Comparison of ENCODE assay signal across 25 mouse cellular contexts in the genomic region with DNA sequence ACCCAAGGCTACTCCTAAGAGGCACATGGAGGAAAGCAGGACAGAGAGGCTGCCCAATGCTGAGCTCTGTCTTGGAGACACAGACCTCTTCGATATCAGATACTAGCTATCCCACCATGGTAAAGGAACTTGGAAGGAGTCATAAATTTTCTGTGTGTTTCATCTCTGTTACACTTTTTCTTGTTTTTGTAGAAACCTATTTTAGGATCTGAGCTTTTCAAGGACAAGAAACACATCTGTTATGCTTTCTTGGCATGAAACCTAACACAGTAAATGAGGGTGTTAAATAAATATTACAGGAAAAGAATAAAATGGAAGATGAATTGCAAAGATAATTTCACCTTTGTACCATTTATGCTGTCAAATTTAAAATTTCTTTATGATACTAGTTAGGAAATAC.
DNase-seq lines count a peak whose midpoint lies in the region; ATAC-seq and TF ChIP-seq lines count a peak whose summit lies in the region.
"Had no signal": no experiment of that assay in that cellular context is flagged by ENCODE, and none has a peak within 500 bp of the region (broad histone marks: within the 10 kb centered on the region; RNA-seq: fewer than 3 reads in every experiment).

No protein-coding gene starts in this region.

- H3K9ac ChIP-seq in kidney, postnatal 0 days (ENCODE audit: low read depth, low read length) = no peak overlapping the region
- H3K9ac ChIP-seq: embryonic facial prominence, embryonic 12.5 days; forebrain, embryonic 13.5 days; forebrain, embryonic 15.5 days had no signal

- H3K9me3 ChIP-seq in kidney, postnatal 0 days (replicated peaks; ENCODE audit: low read length) = no peaks in the 10 kb centered on the region
- H3K9me3 ChIP-seq: embryonic facial prominence, embryonic 10.5 days; embryonic facial prominence, embryonic 12.5 days; forebrain, embryonic 13.5 days; forebrain, embryonic 15.5 days; G1E had no signal

- no peaks in the 10 kb centered on the region for H3K4me1 ChIP-seq in kidney, postnatal 0 days (replicated peaks; ENCODE audit: insufficient read depth, low read length)
- H3K4me1 ChIP-seq: embryonic facial prominence, embryonic 10.5 days; embryonic facial prominence, embryonic 12.5 days; forebrain, embryonic 13.5 days; forebrain, embryonic 15.5 days had no signal

- H3K36me3 ChIP-seq in kidney, postnatal 0 days (ENCODE audit: insufficient read depth, low read length) = no peaks in the 10 kb centered on the region
- H3K36me3 ChIP-seq: embryonic facial prominence, embryonic 10.5 days; embryonic facial prominence, embryonic 12.5 days; forebrain, embryonic 15.5 days; G1E had no signal

- H3K27me3 ChIP-seq in kidney, postnatal 0 days (ENCODE audit: insufficient read depth, low read length) = no peaks in the 10 kb centered on the region
- H3K27me3 ChIP-seq: CH12.LX; embryonic facial prominence, embryonic 12.5 days; forebrain, embryonic 13.5 days; forebrain, embryonic 15.5 days had no signal

- WGBS in kidney, postnatal 0 days = 59% methylated on average over 1 of the region's 1 CpGs

- ATAC-seq in frontal cortex, adult (ENCODE audit: low TSS enrichment) = peak; percentile 93
- ATAC-seq in kidney, postnatal 0 days (replicated peaks; ENCODE audit: low FRiP score, low read depth) = no peak
- ATAC-seq: activated CD4-positive, CD25-positive, alpha-beta regulatory T cell, adult 4 months; CD4-positive, CD25-positive, alpha-beta regulatory T cell, adult 4 months; forebrain, embryonic 13.5 days; forebrain, embryonic 15.5 days; Patski had no signal

- no peak overlapping the region for H3K4me3 ChIP-seq in kidney, postnatal 0 days (replicated peaks; ENCODE audit: low read depth, low read length)
- H3K4me3 ChIP-seq: embryonic facial prominence, embryonic 10.5 days; embryonic facial prominence, embryonic 12.5 days; forebrain, embryonic 13.5 days; forebrain, embryonic 15.5 days had no signal

- intact Hi-C loops in heart, postnatal 36 days (cut with DNase I) = no loop called here

- DNase-seq in frontal cortex, postnatal 10 days (ENCODE audit: low spot score in 2 of 2) = no peak
- DNase-seq in kidney, postnatal 0 days (ENCODE audit: low spot score) = peak; percentile 8
- no peak for DNase-seq in kidney, postnatal 25 days
- DNase-seq in right cerebral cortex, postnatal 25 days = peak; percentile 10
- DNase-seq in right cerebral cortex, postnatal 36 days (ENCODE audit: low spot score in 2 of 2) = no peak
- DNase-seq in heart, postnatal 36 days = no peak
- DNase-seq: adrenal gland, adult 8-10 months; adrenal gland, postnatal 14 days; adrenal gland, postnatal 36 days; B cell, adult 2 months; cerebellum, adult 11-12 months; cerebellum, adult 2 months; cerebellum, adult 9-10 months; cerebellum, postnatal 10 days; cerebellum, postnatal 25 days had no signal

- no peak for TF ChIP-seq CTCF in kidney, postnatal 0 days (IDR thresholded peaks at IDR 0.05; ENCODE audit: low read depth)

- no peak overlapping the region for H3K27ac ChIP-seq in kidney, postnatal 0 days
- H3K27ac ChIP-seq: embryonic facial prominence, embryonic 10.5 days; embryonic facial prominence, embryonic 12.5 days; forebrain, embryonic 13.5 days; forebrain, embryonic 15.5 days had no signal

- H3K4me2 ChIP-seq in kidney, postnatal 0 days (ENCODE audit: low read length) = no peak overlapping the region
- H3K4me2 ChIP-seq: embryonic facial prominence, embryonic 12.5 days; forebrain, embryonic 13.5 days; forebrain, embryonic 15.5 days had no signal

Comparison
In these comparisons a context has a peak if more than half of its experiments do, and no peak if none do; other contexts are left out.
1. DNase-seq: peak in kidney, postnatal 0 days (single experiment) and right cerebral cortex, postnatal 25 days (single experiment); none in frontal cortex, postnatal 10 days (0 of 2), kidney, postnatal 25 days (0 of 2), right cerebral cortex, postnatal 36 days (0 of 2) and heart, postnatal 36 days (0 of 2).